Mouse (Mus musculus): ENCODE data around the gene Mvd.

The Mvd gene

DNA sequence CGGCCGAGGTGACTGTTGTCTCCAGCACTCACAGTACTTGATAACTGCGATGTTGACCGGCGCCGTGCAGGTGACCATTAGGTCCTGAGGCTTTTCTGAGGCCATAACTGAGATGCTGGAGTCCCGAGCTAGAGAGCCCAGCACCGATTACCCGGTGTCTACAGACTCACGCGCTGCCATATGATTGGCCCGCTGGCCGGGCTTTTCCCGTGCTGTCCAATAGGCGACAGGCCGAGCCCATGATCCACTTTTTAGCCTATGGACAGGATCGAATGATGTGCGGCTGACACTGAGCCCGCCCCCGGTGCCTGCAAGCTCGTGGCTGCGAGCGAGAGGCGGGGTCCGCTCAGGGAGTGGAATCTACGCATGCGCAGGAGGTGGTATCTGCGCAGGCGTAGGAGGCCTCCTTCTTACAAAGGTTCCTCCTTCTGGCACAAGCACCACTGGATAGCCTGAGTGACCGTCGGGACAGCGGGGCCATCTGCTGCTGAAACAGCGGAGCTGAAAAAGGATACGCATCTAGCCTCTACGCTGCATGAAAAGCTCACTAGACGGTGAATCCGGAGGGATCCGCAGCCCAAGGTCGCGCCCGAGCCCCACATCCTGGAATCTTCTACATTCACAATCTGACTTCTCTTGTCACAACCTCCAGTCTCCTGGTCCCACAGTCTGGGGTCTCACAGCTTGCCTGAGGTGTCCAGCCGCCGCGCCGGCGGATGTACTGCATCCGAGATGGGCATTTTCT lies at the start of gene Mvd:
Gene Mvd, minus strand, starts transcription at position 161 of the 745 bp plus-strand sequence.
- peak; percentile 99 for DNase-seq

DNA sequence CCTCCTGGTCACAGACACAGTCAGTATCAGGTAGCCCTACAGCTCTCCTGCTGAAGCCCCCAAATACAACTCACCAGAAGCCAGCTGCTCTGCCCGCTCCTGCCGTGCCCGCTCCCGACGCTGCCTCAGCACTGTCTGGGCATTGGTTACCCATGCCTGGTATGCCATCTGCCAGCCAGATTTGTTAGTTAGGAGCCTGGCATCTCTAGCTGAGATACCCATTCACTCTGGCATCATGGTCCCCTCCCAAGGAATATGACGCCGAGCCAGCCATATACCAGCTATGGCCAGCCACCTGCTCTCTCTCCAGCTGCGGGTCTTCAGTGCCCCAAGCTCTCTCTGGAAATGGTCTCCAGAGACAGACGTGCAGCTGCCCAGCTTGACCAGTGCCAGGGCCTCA lies 45.2 kb upstream of the Mvd start:
- DNase-seq, result peak; percentile 85 to 88

DNA sequence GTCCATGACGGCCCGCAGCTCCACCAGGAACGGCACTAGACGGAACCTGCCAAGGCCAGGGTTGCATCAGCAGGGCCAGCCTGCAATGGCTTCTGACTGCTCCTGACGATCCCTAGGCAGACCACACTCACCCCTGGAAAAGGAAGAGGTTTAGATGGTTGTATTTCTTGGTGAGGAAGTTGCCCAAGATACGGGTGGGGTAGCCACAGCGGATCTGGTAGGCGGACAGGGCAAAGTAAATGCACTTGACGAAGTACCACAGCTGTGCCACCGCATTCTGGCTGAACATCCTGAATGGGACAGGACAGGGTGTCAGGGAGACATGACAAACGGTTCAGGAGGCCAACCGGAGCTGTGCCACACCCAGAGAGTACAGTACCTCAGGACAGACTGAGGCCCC lies 41.6 kb upstream of the Mvd start:
- no peak for DNase-seq

DNA sequence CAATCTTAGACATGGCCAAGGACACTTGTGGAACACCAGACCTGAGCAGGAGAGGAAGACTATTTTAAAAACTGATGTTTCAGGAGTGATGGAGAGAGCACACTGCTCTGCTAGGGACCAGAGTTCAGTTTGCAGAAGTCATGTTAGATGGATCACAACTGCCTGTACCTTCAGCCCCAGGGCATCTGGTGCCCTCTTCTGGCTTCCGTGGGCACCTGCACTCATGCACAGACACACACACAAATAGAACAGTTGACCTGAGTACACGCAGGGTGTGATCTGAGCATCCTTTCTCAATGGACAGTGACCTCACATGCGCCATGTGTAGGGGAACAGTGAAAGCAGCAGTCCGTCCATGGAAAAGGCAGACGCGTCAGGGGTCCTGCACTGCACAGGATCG lies 40.7 kb upstream of the Mvd start:
- DNase-seq, result no peak

DNA sequence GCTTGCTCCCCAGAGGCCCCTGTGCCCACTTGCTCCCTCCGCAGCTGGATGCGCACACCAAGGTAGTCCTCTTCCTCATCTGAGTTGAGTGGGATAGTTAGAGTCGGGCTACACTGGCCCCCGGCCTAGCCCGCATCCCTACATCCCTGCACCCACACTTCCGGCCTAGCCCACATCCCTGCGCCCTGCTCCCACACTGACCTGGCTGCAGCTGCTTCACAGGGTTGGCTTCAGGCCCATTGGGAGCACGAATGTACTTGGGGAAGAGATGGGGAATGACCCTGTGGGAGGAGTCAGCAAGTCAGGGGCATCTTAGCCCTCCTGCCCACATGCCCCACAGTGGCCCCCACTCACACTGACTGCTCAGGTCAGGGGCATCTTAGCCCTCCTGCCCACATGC lies 39.2 kb upstream of the Mvd start:
- no peak for DNase-seq

DNA sequence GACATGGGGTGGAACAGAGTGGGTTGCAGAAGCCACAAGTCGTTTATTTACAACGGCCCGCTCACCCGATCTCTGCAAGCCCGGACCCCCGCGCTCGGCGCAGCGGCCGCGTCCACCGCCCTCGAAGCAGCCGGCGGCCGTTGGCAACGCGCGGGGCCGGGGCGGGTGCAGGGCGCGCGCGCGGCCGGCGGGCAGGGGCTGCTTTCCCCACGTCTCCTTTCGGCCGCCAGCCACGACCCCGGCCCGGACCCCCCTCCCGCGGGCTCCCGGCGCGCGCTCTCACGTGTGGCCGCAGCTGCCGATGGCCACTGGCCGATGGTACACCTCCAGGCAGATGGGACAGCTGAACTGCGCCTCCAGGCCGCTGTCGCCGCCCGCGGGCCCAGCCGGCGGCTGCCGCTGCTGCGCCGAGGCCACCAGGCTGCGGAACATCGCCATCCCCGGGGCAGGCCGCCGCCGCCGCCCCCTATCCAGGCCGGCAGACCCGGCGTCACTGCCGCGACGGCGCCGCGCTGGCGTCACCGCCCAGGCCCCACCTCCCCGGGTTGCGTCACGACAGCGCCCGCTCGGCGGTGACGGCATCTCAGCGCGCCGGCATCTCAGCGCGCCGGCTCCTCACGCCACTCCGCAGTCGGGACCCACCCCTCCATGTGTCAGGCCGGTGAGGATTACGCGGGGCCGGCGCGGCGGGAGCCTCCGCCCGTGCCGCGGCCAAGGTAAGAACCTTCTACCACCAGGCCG lies 32.5 kb upstream of the Mvd start, which contains the start of the genes Rnf166 and Ctu2:
Gene Rnf166, minus strand, starts transcription at position 485 of the 741 bp plus-strand sequence.
Gene Ctu2, plus strand, starts transcription at position 564 of the 741 bp plus-strand sequence.
- peak; percentile 98 for DNase-seq

DNA sequence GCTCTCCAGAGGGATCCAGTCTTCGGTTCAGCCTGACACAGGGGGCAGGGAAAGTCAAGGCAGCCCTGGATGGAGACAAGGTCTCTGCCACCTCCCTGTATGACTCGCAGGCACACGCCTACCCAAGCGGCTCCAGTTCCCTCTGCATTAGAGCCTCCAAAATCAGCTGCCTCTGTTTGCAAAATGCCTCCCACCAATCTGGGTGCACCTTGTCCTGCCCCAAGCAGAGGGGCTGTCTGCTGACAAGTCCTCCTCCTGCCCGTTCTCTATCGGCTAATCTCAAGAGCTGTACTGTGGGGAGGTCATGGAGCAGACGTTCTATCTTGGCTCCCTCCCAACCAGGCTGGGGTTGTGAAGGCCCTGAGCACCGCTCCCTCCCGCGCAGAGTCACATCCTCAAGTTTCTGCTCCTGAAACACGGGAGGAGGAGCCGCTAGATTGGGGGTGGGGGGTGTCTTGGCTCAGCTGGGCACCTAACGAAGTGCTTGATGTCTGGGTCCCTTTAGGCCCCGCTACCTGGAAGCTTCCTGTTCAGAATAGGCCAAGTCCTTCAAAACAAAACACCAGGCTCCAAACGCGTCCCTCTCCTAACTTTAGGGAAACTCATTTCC lies 31.8 kb upstream of the Mvd start:
- DNase-seq, result peak; percentile 74 to 77

DNA sequence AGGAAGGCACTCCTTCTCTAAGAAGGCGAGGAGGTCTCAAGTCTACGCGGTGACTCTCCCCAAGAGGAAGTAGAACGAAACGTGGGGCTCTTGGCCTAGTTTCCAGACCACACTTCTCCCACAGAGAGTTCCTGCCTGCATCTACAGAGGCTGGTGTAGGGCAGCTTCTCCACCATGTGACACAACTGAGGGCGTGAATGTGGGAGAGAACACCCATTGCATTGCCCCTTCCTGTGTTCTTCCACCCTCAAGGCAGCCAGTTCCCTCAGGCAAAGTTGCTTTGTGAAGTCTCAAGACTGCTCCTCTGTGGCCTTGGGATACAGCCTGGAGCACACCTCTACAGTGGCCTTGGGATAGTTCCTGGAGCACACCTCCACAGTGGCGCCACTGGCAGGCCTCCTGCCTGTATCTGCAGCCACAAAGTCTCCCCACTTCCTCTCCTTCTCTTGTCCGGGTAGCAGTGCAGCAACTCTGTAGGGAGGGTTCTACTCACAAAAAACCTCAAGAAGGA lies 30.7 kb upstream of the Mvd start:
- no peak for DNase-seq

DNA sequence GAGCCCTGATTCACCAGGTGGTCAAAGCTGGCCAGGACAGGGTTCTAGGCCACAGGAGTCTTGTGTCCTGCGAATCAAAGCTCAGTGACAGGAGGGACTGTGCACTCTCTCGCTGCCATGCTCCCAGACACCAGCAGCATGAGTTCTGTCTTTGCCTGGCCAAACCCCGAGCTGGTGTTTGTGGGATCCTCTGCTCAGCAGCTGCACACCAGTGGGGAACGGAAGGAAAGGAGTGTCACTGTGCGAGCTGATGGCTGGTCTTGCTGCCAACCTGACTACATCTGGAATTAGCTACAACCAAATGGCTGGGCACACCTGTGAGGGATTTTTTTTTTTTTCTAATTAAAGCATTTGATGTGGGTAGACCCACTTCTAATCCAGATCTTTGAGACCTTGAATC lies 27.5 kb upstream of the Mvd start:
- no peak for DNase-seq

DNA sequence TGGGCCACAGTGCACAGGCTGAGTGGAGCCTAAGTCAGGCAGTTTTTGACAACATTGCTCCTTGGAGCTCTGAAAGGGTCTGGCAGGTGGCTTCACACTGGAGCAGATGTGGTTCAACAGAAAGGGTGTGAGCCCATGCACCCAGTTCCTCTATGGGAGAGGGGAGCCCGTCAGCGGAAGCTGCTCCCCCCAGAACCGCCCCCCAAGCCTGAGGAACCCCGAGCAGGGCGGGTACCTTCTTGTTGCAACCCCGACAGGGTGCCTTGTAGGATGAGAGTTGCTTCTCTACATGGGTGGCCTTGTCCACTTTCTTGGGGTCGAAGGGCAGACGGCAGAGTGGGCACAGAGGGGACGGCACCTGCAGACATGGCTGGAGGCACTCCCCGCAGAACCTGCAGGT lies 26.7 kb upstream of the Mvd start:
- no peak for DNase-seq

DNA sequence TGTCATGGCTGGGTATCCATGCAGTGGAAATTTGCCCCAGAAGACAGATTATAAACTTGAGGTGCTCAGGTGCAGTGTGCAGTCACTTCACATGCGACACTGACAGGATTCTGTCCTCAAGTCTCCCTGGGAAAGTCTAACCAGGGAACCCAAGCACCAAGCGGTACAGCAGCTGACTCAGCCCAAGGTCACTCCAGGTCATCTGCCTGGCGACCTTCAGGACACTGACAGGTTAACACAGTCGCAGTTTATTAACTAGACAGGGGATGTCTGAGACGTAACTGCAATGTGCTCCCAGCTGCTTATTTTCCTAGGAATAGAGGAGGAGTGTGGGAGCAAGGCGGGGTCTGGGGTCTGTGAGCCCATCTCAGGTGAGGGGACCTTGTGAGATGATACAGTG lies 26.2 kb upstream of the Mvd start:
- DNase-seq, result no peak

DNA sequence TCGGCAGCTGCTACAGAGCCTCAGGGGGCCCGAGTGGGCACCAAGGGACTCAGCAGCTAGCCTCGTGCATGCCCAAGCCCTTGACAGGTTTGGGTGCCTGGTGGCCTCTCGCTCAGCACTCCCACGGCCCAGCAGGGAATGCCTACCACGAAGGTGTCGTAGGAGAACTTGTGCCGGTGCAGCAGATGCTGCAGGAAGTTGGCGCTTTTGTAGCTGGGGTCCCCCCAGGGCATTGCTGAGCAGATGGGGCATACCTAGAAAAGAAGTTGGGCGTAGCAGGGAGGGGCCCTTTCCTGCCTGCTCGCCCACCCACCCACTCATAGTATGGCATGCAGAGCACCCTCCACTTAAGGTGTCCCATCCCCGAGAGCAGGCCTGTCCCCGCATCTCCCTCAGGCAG lies 24.6 kb upstream of the Mvd start:
- DNase-seq, result no peak

DNA sequence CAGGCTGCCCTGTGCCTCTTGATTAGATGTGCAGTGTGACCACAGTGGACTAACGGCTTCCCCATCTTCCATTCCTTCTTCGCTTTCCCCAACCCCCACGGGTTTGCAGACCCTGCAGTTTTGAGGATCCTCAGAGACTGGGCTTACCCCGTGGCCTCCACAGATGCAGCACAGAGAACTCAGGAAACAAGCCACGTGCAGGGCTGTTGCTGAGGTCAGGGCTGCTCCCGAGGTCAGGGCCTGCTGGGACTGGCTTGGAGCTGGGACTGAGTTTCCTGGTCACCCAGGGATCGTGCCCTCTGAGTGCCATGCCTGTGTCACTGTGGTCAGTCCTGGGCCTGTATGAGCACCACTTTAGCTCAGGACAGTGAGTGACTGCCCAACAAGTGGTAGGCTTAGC lies 21.8 kb upstream of the Mvd start:
- no peak for DNase-seq

DNA sequence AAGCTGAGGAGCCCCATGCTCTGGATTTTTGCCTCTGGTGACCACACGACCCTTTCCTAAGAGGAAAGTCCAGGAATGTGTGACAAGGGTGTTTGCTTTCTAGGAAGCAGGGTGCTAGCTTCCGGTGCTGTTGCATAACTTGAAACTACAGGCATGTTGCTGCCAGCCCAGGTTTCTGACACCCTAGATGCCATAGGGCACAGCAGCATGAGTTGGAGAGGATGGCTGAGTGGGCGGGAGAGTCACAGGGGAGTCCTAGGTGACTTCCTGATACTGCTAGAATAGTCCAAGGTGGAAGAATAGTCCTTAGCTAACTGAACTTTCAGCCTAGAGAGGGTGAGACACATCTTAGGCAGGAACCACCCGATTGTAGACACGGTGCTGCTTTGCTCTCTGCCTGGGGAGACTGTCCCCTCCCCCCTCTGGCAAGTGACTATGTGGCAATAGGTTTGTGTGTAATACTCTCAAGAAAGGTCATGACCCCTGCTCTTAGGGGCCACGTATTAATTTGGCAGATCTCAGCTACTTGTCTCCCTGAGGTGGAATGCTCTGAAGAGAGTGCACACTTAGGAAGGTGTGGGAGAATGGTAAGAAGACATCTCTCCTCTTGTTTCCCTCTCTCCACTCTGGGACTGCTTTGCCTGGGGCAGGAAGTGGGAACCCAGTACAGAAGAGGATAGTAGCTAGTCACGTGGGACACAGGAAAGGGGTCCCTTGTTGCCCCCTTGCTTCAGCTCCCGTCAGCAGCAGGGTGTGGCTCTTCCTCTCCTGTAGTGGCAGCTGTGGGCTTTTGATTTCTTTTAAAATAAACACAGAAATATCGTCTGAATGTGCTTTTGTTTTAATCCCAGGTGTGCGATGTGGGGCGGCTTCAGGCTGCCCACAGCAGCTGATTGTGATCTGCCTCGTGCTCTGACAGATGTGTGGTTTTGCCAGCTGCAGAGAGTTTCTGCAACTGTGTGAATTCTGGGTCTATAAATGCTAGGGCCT lies 20.7 kb upstream of the Mvd start:
- no peak for DNase-seq

DNA sequence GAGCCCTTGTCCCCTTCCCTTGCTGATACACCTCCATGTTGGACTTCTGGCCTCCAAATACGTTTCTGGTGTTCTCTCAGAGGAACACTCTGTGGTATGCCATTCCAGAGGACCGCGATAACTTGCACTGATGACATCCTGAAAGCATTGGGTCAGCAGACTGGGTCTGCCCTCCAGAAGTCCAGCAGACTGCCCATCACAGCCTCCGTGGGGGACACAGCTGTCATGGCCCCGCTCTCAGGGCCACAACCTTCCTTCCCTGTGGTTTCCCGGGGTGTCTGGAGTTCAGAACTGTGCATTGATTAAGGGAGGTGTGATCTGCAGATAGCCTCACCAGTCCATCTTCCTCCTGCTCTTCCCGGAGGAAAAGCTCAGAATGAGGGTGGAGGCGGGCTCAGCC lies 19.3 kb upstream of the Mvd start:
- no peak for DNase-seq

DNA sequence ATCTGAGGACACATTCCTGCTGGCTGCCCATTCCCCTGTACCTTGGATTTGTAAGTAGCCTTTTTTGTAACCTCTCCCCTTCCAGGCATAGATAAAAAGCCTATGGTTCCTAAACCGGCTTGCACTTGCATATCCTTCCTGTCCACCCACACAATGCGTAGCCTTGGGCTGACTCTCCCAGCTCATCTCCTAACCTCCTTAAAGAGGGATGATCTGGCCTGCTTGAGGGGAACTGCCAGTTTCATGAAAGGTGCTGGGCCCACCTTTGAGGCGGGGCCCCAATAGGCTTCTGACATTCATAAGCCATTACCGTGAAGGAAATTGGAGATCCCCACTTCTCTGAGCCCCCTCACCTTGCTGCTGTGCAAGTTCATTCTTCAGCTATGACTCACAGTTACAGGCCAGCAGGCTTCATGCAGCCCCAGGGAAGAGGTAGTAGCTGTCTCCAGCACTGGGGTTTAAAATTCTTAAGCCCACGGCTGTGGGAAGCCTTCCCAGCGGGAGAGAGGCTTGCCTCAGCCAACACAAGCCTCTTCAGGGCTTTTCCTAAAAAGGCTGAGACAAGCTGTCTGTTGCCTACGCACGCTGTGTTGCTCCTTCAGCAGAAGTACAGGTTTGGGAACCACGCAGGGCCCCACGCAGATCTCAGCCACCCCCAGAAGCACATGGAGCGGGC lies 18.4 kb upstream of the Mvd start:
- no peak for DNase-seq

DNA sequence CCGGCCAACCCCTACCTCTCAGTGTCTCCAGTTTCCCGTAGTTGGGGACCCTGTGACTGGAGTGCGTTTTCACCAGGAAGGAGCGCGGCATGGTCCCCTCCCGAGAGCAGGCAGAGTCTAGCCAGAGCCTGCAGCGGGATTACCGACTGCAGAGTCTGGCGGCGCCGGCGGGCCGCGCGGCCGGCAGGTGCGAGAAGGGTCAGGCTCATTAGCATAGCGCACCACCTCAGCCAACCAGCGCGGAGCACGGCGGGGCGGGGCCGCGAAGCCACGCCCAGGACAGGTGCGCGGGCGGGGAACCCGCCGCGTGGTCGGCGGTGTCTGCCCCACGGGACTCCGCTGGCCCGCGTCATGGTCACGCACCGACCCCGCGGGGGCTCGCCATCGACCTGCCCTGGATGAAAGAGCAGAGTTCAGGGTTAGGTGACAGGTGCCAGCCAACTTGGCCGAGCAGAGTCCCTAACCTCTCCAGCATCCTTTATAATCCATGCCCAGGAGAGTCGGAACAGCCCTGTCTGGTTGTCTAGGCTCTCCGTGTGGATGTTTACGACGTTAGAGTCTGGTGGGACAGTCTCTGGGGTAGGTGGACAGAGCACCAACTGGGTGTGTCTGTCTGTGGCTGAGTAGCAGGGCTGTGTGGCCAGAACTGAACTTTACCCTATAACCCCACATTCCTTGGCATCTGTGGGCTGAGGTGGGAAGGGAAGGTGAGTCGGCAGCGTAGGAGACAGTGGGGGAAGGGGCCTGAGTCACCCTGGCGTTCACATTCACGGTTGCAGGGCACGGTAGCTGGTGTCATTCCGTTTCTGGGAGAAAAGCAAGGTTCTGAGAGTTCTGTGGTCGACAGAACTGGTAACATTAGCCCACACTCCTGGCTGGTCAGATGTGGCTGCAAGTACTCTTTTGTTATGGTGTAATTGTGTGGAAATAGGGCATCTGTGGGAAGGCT lies 17.6 kb upstream of the Mvd start, which contains the start of gene Snai3:
Gene Snai3, minus strand, starts transcription at position 210 of the 949 bp plus-strand sequence.
- peak; percentile 69 to 71 for DNase-seq

DNA sequence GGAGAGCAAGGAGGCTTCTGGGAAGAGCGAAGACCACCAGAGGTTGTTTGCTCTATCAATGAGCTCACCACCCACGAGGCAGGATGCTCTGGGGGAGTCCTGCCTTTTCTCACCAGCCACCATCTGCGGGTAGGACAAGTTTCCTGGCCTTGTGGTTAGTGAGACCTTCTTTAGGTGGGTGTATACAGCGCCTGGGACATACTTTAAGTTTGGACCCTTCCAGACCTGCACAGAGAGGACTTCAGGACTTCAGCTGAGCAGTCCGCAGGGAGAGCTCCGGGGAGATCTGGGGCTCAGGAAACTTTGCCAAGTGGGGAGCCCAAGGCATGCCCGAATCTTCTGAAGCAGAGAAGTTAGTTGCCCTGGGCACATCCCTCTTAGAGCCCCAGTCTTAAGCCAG lies 16.8 kb upstream of the Mvd start:
- no peak for DNase-seq

DNA sequence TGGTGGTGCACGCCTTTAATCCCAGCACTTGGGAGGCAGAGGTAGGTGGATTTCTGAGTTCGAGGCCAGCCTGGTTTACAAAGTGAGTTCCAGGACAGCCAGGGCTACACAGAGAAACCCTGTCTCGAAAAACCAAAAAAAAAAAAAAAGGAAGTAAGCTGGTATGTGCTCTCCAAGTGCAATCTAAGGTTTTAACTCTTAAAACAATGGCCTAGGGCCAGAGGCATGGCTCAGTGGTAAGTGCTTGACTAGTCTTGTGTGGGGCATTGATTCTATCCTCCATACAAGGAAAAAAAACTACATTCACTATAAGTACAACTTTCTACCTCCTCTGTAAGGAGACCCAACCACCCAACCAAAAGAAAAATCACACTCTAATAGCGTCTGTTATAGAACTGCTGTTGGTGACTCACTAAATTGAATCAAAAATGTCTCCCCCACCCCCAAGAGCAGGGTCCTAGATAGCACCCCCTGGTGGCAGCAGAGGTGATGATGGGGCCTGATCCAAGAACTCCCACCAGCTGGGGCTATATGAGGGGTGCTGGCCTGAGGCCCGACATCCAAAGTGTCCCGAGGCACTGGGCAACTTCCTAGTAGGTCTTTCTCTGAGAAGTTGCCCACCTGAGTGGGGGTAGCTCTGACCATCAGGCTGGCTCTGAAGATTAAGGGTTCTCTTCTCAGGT lies 16.1 kb upstream of the Mvd start:
- peak; percentile 59 to 70 for DNase-seq

DNA sequence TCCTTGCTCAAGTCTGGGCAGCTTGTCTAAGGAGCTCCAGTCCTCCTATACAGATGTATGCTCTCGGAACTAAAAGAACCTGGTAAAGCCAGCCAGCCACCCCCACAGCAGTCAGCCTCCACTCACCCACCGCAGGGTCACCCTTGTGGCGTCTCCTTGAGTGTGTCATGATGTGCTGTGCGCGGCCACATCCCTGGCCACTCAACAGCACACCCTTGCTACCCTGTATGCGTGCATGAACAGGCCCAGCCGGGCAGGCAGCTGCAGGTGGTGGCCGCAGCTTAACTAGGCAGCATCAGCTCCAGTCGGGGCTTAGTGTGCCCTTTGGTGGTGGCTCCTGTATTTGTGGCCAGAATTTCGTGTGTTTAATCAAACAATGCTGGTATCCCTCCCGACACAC lies 13.9 kb upstream of the Mvd start:
- no peak for DNase-seq
